Mouse (Mus musculus) mouse embryonic stem cell (cell line): ENCODE measurements around the gene Trim8.

Experiments
- in situ Hi-C, 2 experiments: fragments of 300-500 bp; cut with MboI; formaldehyde crosslinking; loops; 1 replicate in 1 of 2; 3 replicates in 1 of 2; pipeline ENCODE4 v1.14.3; 2019 to 2020; ENCODE audit warnings: low sequenced_read_pairs in 2 of 2, low pct_unique_long_range_greater_than_20kb in 1 of 2, mixed read lengths in 1 of 2; ENCODE audit not compliant: unreplicated experiment in 1 of 2

Trim8 gene

GRCm38 (mm10) chr19:46502069-46502455 is 560 bp downstream of the Trim8 start:
- in situ Hi-C loops = no loop called here

- in situ Hi-C loops = no loop called here
Observed at GRCm38 (mm10) chr19:46502471-46503166, 1.1 kb downstream of the Trim8 start.

- in situ Hi-C loops = no loop called here
Observed at GRCm38 (mm10) chr19:46503351-46504084, 2.0 kb downstream of the Trim8 start.

- in situ Hi-C loops = no loop called here
Observed at GRCm38 (mm10) chr19:46504085-46504552, 2.6 kb downstream of the Trim8 start.

- in situ Hi-C loops = no loop called here
Observed at GRCm38 (mm10) chr19:46504822-46505417, 3.4 kb downstream of the Trim8 start.

- in situ Hi-C loops = no loop called here
Observed at GRCm38 (mm10) chr19:46505646-46506371, 4.3 kb downstream of the Trim8 start.

- in situ Hi-C loops = no loop called here
Observed at GRCm38 (mm10) chr19:46506372-46506717, 4.8 kb downstream of the Trim8 start.

GRCm38 (mm10) chr19:46507181-46507581 is 5.7 kb downstream of the Trim8 start:
- in situ Hi-C loops = no loop called here

- in situ Hi-C loops = no loop called here
Observed at GRCm38 (mm10) chr19:46507806-46508205, 6.3 kb downstream of the Trim8 start.

- in situ Hi-C loops = no loop called here
Observed at GRCm38 (mm10) chr19:46508738-46509137, 7.2 kb downstream of the Trim8 start.

GRCm38 (mm10) chr19:46509202-46509601 is 7.7 kb downstream of the Trim8 start:
- in situ Hi-C loops = no loop called here

- in situ Hi-C loops = no loop called here
Observed at GRCm38 (mm10) chr19:46509736-46510135, 8.2 kb downstream of the Trim8 start.

GRCm38 (mm10) chr19:46510401-46510800 is 8.9 kb downstream of the Trim8 start:
- in situ Hi-C loops = no loop called here

- in situ Hi-C loops = no loop called here
Observed at GRCm38 (mm10) chr19:46510824-46511223, 9.3 kb downstream of the Trim8 start.

- in situ Hi-C loops = no loop called here
Observed at GRCm38 (mm10) chr19:46511263-46511662, 9.8 kb downstream of the Trim8 start.

- in situ Hi-C loops = no loop called here
Observed at GRCm38 (mm10) chr19:46514387-46514786, 12.9 kb downstream of the Trim8 start.

- in situ Hi-C loops = no loop called here
Observed at GRCm38 (mm10) chr19:46515287-46515821, 13.9 kb downstream of the Trim8 start.

- in situ Hi-C loops = no loop called here
Observed at GRCm38 (mm10) chr19:46516667-46517528, 15.4 kb downstream of the Trim8 start.
